Mouse (Mus musculus) gastrocnemius, postnatal 36 days (tissue): Measurements from ENCODE around the gene Med12l. TPM values are rescaled to one million over a fixed set of nuclear protein-coding genes. Genes with fewer than 3 reads are reported as not detected.
"Not testable (repeated sequence)": the region's sequence is repeated elsewhere in the genome, so short reads cannot be mapped to it uniquely, and the experiment has no call there.

Experiments
- DNase-seq, 2 experiments: peaks; one replicate each; pipeline ENCODE4 v3.0.0; 2022
- intact Hi-C: fragments of 180-260 bp; cut with DNase I; formaldehyde crosslinking; loops from one replicate; pipeline ENCODE4 v1.15.1; 2025
- total RNA-seq, 2 experiments: library from RNA; stranded (reverse); gene quantifications; 2 replicates each; pipeline ENCODE4 v1.2.3; 2021

The Med12l gene
- total RNA-seq, 2 experiments from 2014 or later = 0.35 to 0.46 TPM

DNA sequence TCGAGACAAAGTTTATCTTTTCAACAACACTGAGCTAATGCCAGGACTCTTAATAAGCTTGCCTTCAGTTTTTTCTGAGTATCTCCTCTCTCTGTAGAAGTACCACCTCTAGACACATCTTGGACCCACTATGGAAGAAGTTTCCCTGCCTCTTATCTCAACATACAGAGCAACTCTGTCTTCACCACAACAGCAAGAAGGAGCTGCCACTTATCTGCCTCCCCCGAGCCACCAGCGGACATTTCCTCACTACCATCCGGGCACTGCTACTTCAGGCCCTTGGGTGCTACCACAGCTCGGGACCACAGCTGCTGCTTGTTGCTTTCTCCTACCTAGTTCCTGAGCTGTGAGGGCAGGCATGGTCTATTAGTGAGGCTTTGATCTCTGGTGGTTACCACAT lies 127.6 kb downstream of the Med12l start:
- intact Hi-C loops = no loop called here
- no peak for DNase-seq

DNA sequence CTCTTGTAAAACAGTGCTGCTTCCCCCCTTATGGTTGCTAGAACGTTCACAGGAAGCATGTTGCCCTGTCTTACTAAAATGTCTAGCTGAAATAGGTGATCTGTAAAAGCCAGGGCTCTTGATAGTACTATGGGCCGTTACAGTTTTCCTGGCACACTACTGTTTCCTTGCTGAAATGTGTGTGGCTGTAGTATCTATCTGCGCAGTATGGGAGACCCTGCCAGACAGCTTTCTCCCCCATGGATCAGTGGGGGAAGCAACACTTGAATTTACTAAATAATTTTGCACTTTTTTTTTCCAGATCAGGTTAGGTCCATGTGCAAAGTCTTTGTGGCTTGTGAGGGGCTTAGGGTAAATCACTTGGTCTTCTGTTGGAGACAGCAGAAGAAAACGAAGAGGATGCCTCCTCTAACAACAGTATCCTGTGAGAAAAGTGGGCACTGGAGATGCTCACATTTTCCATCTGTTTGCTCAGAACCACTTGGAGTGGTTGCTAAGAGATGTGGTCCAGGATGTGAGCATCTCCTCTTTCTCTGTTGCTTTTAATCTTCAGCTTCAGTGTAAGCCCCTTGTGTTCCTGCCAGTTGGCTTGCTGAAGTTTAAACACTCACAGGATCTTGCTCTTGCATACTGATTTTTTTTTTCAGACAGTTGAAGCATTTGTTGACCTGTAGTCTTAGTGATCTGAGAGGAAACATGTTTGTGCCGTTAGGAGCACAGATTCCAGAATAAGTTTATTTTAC lies 130.5 kb downstream of the Med12l start:
- intact Hi-C loops = no loop called here
- no peak for DNase-seq

DNA sequence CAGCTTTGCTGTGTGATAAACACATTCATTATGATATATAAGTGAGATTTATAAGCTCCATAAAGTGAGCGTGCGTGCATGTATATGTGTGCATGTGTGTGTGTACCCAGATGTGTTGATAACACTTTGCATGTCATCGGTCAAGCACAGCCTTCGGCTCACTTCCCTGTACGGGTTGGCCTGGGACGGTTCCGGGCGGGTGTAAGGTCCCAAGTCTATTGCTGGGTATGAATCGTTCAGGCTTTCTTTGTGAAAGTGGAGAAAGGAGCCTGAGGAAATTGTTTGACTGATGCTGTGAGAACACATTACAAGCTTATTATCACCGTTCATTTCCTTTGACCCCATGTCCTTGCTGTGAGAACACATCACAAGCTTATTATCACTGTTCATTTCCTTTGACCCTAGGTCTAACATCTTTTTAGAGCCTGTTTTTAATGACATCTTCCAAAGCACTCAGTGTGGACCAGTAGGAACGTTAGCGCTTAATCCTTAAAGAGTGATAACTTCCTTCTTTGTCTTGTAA lies 133.4 kb downstream of the Med12l start:
- intact Hi-C loops = no loop called here
- no peak for DNase-seq

DNA sequence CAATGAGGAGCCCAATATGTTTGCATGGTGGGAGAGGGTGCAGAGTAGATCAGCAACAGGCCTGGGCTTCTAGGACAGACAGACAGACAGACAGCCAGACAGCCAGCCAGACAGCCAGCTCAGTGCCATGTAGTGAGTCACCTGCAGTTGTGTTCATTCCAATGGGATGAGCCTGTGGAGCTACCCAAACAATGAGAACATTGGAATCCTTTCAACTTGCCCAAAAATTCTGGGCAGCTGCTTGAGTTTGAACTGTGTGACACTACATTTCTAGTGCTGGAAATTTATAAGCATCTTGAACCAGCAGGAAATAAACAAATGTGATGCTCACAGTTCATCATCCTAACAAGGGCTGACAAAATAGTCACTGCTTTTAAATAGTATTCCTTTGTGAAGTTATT lies 134.0 kb downstream of the Med12l start:
- DNase-seq = no peak
- intact Hi-C loops = no loop called here

DNA sequence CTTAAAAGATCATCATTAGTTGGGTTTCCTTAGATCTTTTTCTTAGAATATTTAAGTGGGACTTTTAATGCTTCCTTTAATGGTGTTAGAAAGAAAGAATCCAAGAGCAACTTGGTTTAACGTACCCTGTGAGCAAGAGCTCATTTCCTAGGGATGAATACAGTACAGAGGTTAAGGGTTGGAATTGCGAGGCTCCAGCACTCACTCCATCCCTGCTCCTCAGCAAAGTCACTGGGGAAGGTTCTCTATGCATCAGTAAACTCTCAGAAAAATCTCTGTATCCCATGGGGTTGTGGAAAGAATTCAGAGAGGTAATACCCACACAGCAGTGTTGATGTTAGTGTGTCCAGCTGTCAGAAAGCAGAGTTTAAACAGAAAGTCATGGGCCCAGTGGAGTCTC lies 134.5 kb downstream of the Med12l start:
- intact Hi-C loops = no loop called here
- no peak for DNase-seq

DNA sequence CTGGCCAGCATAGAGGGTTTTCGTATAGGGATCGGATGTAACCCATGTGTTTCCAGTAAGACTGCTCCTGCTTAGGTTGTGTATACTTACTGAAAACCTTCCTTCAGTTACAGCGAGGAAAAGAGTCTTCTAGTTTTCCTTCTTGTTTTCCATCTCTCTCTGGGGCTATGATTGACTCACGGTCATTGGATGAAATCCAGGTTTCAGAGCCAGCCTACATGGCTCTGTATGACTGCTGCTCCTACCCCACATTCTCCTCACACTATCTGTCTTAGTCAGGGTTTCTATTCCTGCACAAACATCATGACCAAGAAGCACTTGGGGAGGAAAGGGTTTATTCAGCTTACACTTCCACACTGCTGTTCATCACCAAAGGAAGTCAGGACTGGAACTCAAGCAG lies 135.3 kb downstream of the Med12l start:
- DNase-seq, intact Hi-C loops: not testable (repeated sequence)

DNA sequence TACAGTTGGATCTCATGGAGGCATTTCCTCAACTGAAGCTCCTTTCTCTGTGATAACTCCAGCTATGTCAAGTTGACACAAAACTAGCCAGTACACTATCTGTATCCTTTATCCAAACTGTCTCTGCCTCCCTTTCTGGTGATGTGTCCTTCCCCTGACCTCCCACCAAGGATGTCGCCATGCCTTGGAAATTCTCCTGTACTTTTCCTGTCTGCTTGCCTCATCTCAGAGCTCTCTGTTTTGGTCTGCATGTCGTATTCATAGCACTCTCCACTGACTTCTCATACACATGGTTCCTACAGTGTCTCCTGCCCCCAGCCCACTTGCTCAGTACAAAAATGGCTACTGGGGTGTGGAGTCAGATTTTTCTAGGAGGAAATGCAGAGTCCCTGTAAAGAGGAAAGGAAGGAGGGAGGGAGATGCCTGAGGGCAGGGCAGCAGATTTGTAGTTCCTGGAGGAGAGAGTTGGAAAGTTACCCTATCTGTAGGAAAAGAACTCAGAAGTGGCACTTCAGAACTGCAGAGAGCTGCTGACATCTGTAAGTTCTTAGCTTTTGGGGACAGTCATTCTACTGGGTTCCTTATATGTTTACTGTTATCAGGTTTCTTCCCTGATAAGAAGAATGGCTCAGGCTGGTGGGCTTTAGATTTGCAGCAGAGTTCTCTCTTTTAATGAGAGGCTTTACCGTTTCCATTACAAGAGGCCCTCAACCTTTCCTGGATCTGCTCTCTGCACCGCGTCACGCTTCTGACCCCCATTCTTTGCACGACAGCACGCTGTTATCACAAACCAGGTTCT lies 136.1 kb downstream of the Med12l start:
- no peak for DNase-seq
- intact Hi-C loops = no loop called here

DNA sequence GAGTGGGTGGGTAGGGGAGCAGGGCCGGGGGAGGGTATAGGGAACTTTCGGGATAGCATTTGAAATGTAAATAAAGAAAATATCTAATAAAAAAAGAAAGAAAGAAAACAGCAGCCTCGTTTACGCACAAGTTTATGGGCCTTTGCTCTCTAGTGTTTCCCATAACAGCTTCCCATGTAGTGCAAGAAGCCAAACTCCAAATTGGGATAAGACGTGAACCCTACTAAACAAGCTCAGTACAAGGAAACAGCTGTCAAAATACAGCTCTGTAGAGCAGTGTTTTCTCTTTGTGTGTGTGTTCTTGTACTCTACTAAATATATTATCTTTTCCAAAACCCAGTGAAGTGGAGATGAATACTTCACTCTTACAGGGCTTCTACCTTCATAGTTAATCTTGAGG lies 139.6 kb downstream of the Med12l start:
- intact Hi-C loops = no loop called here
- DNase-seq = no peak

DNA sequence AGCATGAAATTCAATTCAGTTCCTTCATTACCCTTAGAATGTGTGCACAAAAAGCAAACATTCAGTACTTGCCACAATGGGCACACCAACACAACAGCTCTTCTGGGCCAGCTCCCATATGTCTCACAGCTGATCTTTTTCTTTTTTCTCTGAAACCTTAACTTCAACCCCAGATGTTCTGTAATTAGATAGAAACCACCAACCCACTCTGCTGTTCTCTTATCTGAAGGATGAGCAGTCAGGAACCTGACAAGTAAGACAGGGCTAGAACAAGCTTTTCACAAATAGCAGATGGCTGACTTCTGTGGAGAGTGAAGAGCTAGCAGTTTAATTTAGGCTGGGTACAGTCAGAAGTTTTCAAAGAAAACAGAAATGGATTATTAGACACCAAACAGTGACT lies 144.0 kb downstream of the Med12l start:
- no peak for DNase-seq
- intact Hi-C loops = no loop called here

DNA sequence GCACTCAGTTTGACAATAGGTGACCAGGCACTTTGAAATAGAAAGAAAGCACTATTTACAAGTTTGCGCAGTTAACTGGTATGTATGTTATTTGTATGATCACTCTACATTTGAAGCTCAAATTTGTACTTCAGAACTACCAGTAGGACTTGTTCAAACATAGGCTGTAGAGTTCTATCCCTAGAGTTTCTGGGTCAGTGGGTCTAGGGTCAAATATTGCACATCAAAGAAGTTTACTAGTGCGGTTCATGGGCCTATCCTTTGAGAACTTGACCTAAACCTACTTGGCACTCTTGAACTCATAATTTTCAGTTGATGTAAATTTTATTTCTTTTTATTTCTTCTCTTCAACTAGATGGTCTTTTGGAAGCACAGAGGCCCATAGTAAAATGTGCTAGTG lies 145.0 kb downstream of the Med12l start:
- no peak for DNase-seq
- intact Hi-C loops = no loop called here

DNA sequence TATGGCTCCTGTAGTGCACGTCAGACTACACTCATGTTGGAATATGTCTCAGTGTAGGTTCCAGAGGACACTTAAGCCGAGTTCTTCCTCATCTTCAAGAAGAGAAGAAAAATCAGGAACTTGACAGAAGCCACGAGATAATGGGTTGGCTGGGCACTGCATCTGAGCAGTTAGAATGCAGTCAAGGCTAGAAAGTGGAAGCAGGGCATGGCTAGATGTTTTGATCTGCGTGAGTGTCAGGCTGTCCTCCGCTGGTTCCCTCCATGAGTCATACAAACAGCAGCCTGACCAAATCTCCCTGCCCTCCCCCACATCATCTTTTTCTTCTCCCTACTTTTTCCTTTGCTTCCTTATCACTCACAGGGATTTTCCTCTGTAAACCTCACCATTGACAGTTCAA lies 147.8 kb downstream of the Med12l start, which contains the start of gene P2ry14:
TSS of gene P2ry14 (minus strand) at position 195 of the 400 bp plus-strand sequence.
- intact Hi-C loops = no loop called here

DNA sequence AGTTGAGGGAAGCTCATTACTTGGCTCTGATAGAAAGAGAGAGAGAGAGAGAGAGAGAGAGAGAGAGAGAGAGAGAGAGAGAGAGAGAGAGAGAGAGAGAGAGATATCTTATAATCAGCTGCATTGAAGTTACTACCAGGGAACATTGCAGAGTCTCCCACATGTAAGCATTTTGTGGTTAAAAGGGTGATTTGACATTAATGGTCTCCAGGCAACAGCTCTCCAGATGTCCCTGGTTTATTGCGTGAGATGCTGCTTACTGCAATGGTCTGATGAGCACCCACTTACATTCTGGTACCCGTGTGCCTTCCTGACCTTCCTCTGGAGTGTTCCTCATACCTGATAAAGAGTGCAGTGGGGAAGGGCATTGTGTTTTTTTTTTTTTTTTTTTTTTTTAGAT lies 149.3 kb downstream of the Med12l start:
- no peak for DNase-seq
- intact Hi-C loops = no loop called here

More for the DNA sequence above, 147.8 kb downstream of the Med12l start, which contains the start of gene P2ry14:
- DNase-seq = no peak

DNA sequence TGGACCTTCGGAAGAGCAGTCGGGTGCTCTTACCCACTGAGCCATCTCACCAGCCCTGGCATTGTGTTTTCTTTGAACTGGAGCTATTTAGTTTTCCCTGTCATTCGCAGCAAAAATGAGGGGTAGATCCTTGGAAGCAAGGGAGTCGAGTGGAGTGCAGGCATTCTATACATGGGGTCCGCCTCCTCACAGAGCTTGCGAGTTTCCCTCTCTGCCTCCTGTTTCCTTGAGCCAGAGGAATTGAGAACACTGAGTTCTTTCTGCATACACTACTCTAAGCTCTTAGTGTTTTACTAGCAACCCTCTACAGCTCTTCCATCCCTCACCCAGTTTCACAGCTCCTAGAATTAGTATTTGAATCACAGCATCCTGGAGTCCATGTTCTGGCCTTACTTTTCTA lies 149.8 kb downstream of the Med12l start:
- DNase-seq = no peak
- intact Hi-C loops = no loop called here

DNA sequence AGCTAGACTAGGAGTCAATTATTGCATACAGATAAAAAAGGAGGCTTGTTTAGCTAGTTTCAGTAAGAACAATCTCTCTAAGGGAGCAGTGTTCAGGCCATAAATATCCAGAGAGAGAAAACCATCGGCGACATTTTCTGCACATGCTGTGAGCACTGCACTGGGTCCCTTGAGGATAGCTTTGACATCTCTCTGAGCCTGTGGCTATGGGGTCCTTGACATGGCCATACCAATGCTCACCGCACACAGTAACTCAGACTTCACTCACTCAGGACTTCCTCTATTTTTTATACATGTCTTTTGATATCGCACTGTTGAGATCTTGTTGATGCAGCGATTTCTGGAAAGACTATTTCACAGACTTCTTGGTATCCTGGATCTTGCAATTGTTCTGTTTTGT lies 151.4 kb downstream of the Med12l start:
- DNase-seq = no peak
- intact Hi-C loops = no loop called here

DNA sequence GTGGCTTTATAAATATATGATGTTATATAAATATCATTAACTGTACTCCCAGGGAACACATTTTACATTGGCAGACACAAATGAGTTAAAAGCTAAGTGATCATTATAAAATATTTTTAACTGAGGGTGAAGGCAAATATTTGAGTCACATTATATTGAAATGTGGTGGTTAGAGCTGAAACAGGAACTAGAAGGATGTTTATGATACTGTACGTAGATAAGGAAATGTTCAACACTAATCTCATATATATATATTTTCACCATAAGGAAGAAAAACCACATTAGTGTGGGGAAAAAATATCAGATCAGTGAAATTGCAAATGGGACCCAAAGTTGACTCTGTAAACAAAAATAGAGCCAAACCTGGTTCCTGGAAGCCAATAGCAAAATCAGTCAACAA lies 154.8 kb downstream of the Med12l start:
- no peak for DNase-seq
- intact Hi-C loops = no loop called here

DNA sequence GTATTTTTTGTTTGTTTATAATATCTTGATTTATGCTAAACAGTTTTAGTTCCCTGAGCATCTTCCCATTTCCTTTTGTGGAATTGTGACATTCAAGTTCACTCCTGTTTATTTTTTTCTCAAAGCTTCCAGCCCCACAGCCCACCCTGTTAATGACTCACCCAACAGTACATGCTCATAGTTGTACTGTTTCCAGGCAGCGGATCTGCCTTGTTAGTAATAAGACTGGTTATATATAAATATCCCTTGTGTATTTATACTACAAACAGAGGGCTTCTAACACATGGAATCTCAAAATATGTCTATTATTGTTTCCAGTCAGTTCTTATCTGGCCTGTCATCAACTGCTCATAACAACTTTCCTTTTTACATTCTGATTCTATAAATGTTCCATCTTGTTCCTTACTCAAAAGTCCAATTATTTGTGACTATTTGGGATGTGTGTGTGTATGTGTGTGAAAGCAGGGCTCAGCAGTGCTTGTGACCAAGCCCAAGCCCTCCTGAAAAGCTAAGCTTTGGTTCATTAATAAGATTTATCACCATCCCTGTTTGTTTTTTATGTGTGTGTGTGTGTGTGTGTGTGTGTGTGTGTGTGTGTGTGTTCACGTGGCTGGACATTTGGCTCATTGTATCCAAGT lies 161.9 kb downstream of the Med12l start:
- DNase-seq = no peak
- intact Hi-C loops = no loop called here

DNA sequence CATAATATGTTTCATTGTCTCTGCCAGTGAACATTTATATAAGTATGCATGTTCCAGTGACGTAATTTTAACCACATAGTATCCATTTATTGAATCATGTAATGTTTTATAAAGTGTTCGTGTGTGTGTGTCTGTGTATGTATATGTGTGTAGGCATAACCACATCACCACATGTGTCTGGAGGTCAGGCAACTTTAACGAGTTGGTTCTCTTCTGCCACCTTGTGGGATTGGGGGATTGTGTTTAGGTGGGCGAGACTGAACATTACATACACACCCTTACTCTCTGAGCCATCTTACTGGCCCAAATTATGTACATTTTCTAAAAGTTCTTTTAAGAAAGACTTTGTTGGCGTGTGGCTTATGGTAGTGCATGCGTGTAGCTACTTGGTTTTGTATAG lies 162.9 kb downstream of the Med12l start:
- intact Hi-C loops = no loop called here
- no peak for DNase-seq

DNA sequence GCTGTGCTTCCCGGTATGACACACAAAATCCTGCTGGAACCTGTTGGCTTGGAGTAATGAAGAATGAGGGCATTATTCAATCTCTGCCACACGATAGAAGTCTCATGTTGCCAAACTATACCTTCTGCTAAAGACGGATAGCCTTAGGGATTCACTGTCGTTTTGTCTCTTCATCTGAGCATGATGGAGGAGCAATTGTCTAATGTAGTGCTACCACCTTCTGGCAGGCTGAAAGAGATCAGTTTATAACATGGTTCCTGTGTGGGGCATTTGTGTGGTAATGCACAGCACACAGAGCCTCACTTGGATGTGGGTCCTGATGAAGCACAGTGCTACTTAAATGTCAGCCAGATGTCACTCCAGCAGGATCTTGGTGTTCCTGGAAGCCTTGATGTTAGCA lies 163.6 kb downstream of the Med12l start:
- no peak for DNase-seq
- intact Hi-C loops = no loop called here

DNA sequence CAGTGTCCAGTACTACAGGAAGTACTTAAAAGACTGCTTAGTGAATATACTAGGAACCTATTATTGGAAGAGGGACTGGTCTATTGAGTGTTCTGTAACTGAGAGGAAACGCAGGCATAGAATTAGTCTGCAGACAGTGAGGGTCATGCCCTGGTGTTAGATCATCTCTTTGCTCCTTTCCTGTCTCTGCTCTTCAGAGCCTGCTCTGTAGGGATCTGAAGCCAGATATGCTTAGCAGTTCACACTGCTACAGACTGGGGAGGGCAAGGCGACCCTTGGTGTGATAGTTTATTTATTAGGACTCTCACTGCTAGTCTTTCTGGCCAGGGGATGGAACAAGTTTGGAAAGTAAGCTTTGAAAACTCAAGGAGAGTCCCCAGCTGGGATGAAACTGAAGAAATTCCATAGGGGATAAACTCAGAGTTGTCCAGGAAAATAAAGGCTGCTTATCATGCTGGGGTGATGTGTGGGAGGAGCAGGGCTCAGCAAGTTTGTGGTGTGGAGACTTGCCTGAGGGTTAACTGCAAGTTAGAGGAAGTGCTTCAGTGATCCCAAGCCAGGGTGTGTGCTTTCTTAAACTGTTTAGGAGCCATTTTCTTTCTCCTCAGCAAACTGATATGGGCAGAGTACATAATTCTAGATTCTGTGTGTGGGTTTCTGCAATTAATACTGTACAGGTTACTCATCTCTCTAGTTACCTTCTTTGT lies 164.4 kb downstream of the Med12l start:
- intact Hi-C loops = no loop called here
- DNase-seq = no peak

DNA sequence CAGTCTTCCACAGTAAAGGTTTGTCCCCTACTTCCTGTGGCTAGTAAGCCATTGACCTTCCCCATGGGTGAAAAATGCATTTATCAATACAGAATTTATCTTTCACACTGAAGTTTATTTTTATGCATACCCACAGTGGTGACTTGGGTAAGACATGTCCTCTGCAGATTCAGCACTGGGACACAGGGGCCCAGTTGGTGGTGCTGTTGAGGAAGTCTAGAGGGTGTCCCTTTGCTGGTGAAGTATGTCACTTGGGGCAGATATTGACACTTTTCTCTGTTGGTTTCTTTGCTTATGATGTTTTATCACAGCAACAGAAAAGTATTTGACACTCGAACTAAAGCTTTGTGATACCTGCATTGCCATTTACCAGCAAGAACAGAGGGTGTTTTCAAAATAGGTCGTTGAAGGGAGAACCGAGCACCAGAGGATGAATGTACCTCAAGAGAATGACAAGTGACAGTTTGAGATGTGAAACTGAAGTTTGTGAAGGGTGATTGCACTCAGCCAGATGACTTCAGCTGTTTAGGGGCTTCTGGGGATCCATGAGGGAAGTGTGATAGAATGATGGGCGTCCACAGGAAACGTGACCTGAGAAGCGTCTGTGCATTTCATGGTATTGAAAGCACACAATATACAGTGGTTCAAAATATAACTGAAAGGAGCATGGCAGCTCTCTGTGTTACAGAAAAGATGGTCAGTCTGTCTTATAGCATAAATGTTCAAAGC lies 169.0 kb downstream of the Med12l start:
- no peak for DNase-seq
- intact Hi-C loops = no loop called here
